Comparison of ENCODE assay signal across 11 mouse cellular contexts in the genomic region with DNA sequence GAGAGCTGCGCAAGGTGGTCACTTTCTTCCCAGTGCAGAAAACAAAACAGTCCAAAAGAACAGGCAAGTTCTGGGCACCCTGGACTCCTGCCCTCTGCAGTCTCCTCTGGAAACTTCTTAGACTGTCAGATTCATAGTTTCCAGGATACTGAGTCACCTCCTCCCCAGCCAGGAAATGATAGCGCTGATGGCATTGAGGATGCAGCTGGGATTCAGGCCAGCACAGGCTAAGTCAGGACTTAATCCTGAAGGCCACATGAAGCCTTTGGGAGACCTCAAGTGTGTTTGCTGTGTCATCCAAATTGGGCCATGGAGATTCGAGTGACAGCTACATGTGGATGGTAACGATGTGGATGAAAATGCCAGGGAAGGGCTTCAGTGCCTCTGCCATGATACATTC.
DNase-seq lines count a peak whose midpoint lies in the region; ATAC-seq and TF ChIP-seq lines count a peak whose summit lies in the region.
"Had no signal": no experiment of that assay in that cellular context is flagged by ENCODE, and none has a peak within 500 bp of the region (broad histone marks: within the 10 kb centered on the region; RNA-seq: fewer than 3 reads in every experiment).

No protein-coding gene starts in this region.

- no peaks in the 10 kb centered on the region for H3K27me3 ChIP-seq in Patski
- H3K27me3 ChIP-seq in heart, embryonic 14.5 days (ENCODE audit: control insufficient read depth, insufficient read depth, low read length): no peaks in the 10 kb centered on the region
- H3K27me3 ChIP-seq: embryonic facial prominence, embryonic 15.5 days; limb, embryonic 13.5 days had no signal

- H3K9ac ChIP-seq in heart, embryonic 14.5 days (ENCODE audit: low read length): no peak overlapping the region
- H3K9ac ChIP-seq: embryonic facial prominence, embryonic 15.5 days; limb, embryonic 13.5 days had no signal

- peaks cover 2 to 4% of the 10 kb centered on the region in 2 experiments for H3K4me1 ChIP-seq in heart, embryonic 14.5 days (ENCODE audit: control insufficient read depth in 2 of 2, insufficient read depth in 2 of 2, low read length in 2 of 2)
- H3K4me1 ChIP-seq: embryonic facial prominence, embryonic 15.5 days; limb, embryonic 13.5 days had no signal

- TF ChIP-seq CTCF in Patski (IDR thresholded peaks at IDR 0.05): peak; percentile 19

- DNase-seq in 3T3-L1 (ENCODE audit: low read depth, low spot score): peak; percentile 93
- DNase-seq in Patski (ENCODE audit: low read depth, low spot score): peak; percentile 28
- DNase-seq in kidney, postnatal 25 days: peak; percentile 62 to 77
- no peak for DNase-seq in thymus, postnatal 36 days
- no peak for DNase-seq in left cerebral cortex, postnatal 25 days (ENCODE audit: low spot score in 2 of 2)
- no peak for DNase-seq in cerebellum, adult 9-10 months
- DNase-seq in right cerebral cortex, postnatal 36 days (ENCODE audit: low spot score in 2 of 2): no peak
- DNase-seq: thymus, postnatal 25 days had no signal

- in situ Hi-C loops in Patski (cut with MboI; ENCODE audit: low pct_unique_long_range_greater_than_20kb): no loop called here

- intact Hi-C loops in left cerebral cortex, postnatal 25 days (cut with DNase I): no loop called here

- H3K4me2 ChIP-seq in heart, embryonic 14.5 days (ENCODE audit: low read length): no peak overlapping the region
- H3K4me2 ChIP-seq: embryonic facial prominence, embryonic 15.5 days; limb, embryonic 13.5 days had no signal

- no peaks in the 10 kb centered on the region for H3K9me3 ChIP-seq in heart, embryonic 14.5 days (ENCODE audit: control insufficient read depth, low read length)
- H3K9me3 ChIP-seq: embryonic facial prominence, embryonic 15.5 days; limb, embryonic 13.5 days had no signal

- no peak overlapping the region for H3K4me3 ChIP-seq in heart, embryonic 14.5 days (ENCODE audit: control insufficient read depth in 1 of 2, insufficient read depth in 1 of 2, low read depth in 1 of 2, low read length in 2 of 2)
- H3K4me3 ChIP-seq: embryonic facial prominence, embryonic 15.5 days; limb, embryonic 13.5 days had no signal

- WGBS in heart, embryonic 14.5 days: 76% methylated on average over 4 of the region's 4 CpGs

- POLR2A ChIA-PET in Patski (lab: Charles Lee): no interaction called here

- no peaks in the 10 kb centered on the region for H3K36me3 ChIP-seq in heart, embryonic 14.5 days (ENCODE audit: control insufficient read depth, insufficient read depth, low read length)
- H3K36me3 ChIP-seq: embryonic facial prominence, embryonic 15.5 days; limb, embryonic 13.5 days had no signal

- H3K27ac ChIP-seq in heart, embryonic 14.5 days (replicated peaks in 1 of 2; ENCODE audit: control insufficient read depth in 1 of 2, insufficient read depth in 1 of 2, low read depth in 2 of 2, low read length in 2 of 2): peak overlapping the region; percentile 45 to 80
- H3K27ac ChIP-seq: embryonic facial prominence, embryonic 15.5 days; limb, embryonic 13.5 days had no signal

- CTCF ChIA-PET in Patski (lab: Charles Lee): interaction anchor here (1.6 kb wide), 1 partner anchor 42 kb away, joined by 4 read pairs; no protein-coding TSS in a partner anchor

- ATAC-seq in Patski: peak; percentile 21
- ATAC-seq in heart, embryonic 14.5 days (ENCODE audit: insufficient number of reproducible peaks, insufficient read depth, low FRiP score, low read depth): 0 out of 2 replicates have a peak, but pooled peaks have one; percentile 31

Comparison
In these comparisons a context has a peak if more than half of its experiments do, and no peak if none do; other contexts are left out.
1. DNase-seq: peak in 3T3-L1 (single experiment), Patski (single experiment) and kidney, postnatal 25 days (2 of 2); none in thymus, postnatal 36 days (0 of 2), left cerebral cortex, postnatal 25 days (0 of 2), cerebellum, adult 9-10 months (single experiment) and right cerebral cortex, postnatal 36 days (0 of 2).